Mouse (Mus musculus): ENCODE data around the gene Adgrb3.

GRCm38 (mm10) chr1:25178347-25179130 is 651.0 kb downstream of the Adgrb3 start:
- TF ChIP-seq CTCF (IDR thresholded peaks at IDR 0.05; ENCODE audit: low read depth) (no peak), EP300 (IDR thresholded peaks at IDR 0.05; ENCODE audit: low read depth) (no peak)

Measured in heart, postnatal 0 days (tissue).